Mouse (Mus musculus): ENCODE data around the gene Crim1.

DNA sequence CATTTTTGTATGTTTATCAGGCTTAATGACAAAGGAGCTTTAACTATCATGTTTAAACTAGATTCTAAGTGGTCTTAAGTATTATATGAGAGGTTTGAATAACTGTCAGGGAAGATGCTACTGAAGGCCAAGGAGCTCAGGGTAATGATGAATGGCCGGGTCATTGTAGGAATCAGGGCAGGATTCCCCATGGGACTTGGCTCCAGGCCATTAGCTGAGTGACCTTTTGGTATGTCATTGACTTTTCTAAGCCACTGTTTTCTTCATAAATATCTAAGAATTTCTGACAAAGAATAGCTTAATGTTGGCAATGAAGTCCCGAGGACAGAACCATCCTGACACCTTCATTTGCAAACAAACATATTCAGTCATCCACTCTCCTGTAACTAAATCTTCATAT is 66.2 kb downstream of the Crim1 start:
- no peak for TF ChIP-seq GATA1 (IDR thresholded peaks at IDR 0.05; ENCODE audit: borderline replicate concordance, low read length)
- TF ChIP-seq FLI1 (IDR thresholded peaks at IDR 0.05; ENCODE audit: low read length), result no peak
